Mouse (Mus musculus): ENCODE results near the gene Lhfpl4.

GRCm38 (mm10) chr6:113156064-113156463 is 39.1 kb downstream of the Lhfpl4 start:
- TF ChIP-seq CTCF (IDR thresholded peaks at IDR 0.05; ENCODE audit: extremely low read depth, insufficient read length, insufficient replicate concordance, low read depth, low read length) (no peak), POLR2A (IDR thresholded peaks at IDR 0.05; ENCODE audit: low read depth, low read length) (no peak)

Data from small intestine, adult 2 months (tissue).